Comparison of ENCODE assay signal across 8 mouse cellular contexts in genomic region chr19:34921652-34922602, GRCm38 (mm10). TPM values are rescaled to one million over a fixed set of nuclear protein-coding genes. Genes with fewer than 3 reads are reported as not detected.
A peak's percentile ranks its signal among the peaks of the same experiment; 100 is the strongest.
DNase-seq lines count a peak whose midpoint lies in the region; ATAC-seq and TF ChIP-seq lines count a peak whose summit lies in the region.

TSS of gene Kif20b (plus strand) at chr19:34922361.

- TF ChIP-seq CTCF in midbrain, postnatal 0 days (IDR thresholded peaks at IDR 0.05), result peak; percentile 40; the same call in 1 of the 2 replicates

- H3K4me1 ChIP-seq in embryonic facial prominence, embryonic 14.5 days (ENCODE audit: control insufficient read depth, insufficient read depth, low read length), result 0 out of 2 replicates have a peak, but pooled peaks cover 3% of the 10 kb centered on the region
- no peaks in the 10 kb centered on the region for H3K4me1 ChIP-seq in limb, embryonic 14.5 days (ENCODE audit: control insufficient read depth, insufficient read depth, low read length)
- H3K4me1 ChIP-seq in midbrain, postnatal 0 days (ENCODE audit: insufficient read depth, low read length), result no peaks in the 10 kb centered on the region

- under 1% methylated on average over 53 of the region's 57 CpGs for WGBS in embryonic facial prominence, embryonic 14.5 days
- under 1% methylated on average over 57 of the region's 57 CpGs for WGBS in limb, embryonic 14.5 days
- under 1% methylated on average over 57 of the region's 57 CpGs for WGBS in midbrain, postnatal 0 days

- H3K9ac ChIP-seq in embryonic facial prominence, embryonic 14.5 days (ENCODE audit: low read depth, low read length), result peak within 1 kb of the TSS; percentile 74
- peak within 1 kb of the TSS; percentile 64 for H3K9ac ChIP-seq in limb, embryonic 14.5 days (ENCODE audit: low read depth, low read length, severe bottlenecking)
- H3K9ac ChIP-seq in midbrain, postnatal 0 days (replicated peaks; ENCODE audit: low read length, poor library complexity, severe bottlenecking), result peak within 1 kb of the TSS; percentile 50

- H3K4me2 ChIP-seq in embryonic facial prominence, embryonic 14.5 days (ENCODE audit: low read depth, low read length), result peak within 1 kb of the TSS; percentile 70
- peak within 1 kb of the TSS; percentile 64 for H3K4me2 ChIP-seq in limb, embryonic 14.5 days (replicated peaks; ENCODE audit: low read depth, low read length, severe bottlenecking)
- H3K4me2 ChIP-seq in midbrain, postnatal 0 days (ENCODE audit: low read depth, low read length, poor library complexity, severe bottlenecking), result peak within 1 kb of the TSS; percentile 75

- H3K27ac ChIP-seq in embryonic facial prominence, embryonic 14.5 days (replicated peaks; ENCODE audit: low read depth, low read length), result peak within 1 kb of the TSS; percentile 69
- peak within 1 kb of the TSS; percentile 52; the same call in 1 of the 2 replicates for H3K27ac ChIP-seq in limb, embryonic 14.5 days (replicated peaks; ENCODE audit: low read depth, low read length)
- H3K27ac ChIP-seq in midbrain, postnatal 0 days (ENCODE audit: low read depth, low read length), result peak within 1 kb of the TSS; percentile 47; the same call in 1 of the 2 replicates

- 0 out of 2 replicates have a peak, but pooled peaks cover 6% of the 10 kb centered on the region for H3K36me3 ChIP-seq in embryonic facial prominence, embryonic 14.5 days (ENCODE audit: control insufficient read depth, insufficient read depth, low read length)
- H3K36me3 ChIP-seq in limb, embryonic 14.5 days (ENCODE audit: control insufficient read depth, insufficient read depth, low read length), result no peaks in the 10 kb centered on the region
- no peaks in the 10 kb centered on the region for H3K36me3 ChIP-seq in midbrain, postnatal 0 days (ENCODE audit: insufficient read depth, low read length)

- H3K27me3 ChIP-seq in embryonic facial prominence, embryonic 14.5 days (replicated peaks; ENCODE audit: control insufficient read depth, insufficient read depth, low read length), result no peaks in the 10 kb centered on the region
- H3K27me3 ChIP-seq in limb, embryonic 14.5 days (ENCODE audit: control insufficient read depth, insufficient read depth, low read length), result no peaks in the 10 kb centered on the region
- no peaks in the 10 kb centered on the region for H3K27me3 ChIP-seq in midbrain, postnatal 0 days (ENCODE audit: insufficient read depth, low read length)

- no peaks in the 10 kb centered on the region for H3K9me3 ChIP-seq in embryonic facial prominence, embryonic 14.5 days (ENCODE audit: control insufficient read depth, low read length)
- H3K9me3 ChIP-seq in limb, embryonic 14.5 days (ENCODE audit: control insufficient read depth, low read length), result no peaks in the 10 kb centered on the region
- no peaks in the 10 kb centered on the region for H3K9me3 ChIP-seq in midbrain, postnatal 0 days (ENCODE audit: low read length)

- peak within 1 kb of the TSS; percentile 87 for H3K4me3 ChIP-seq in embryonic facial prominence, embryonic 14.5 days (ENCODE audit: low read depth, low read length)
- peak within 1 kb of the TSS; percentile 84 for H3K4me3 ChIP-seq in limb, embryonic 14.5 days (replicated peaks; ENCODE audit: low read length)
- peak within 1 kb of the TSS; percentile 79 for H3K4me3 ChIP-seq in midbrain, postnatal 0 days (ENCODE audit: low read depth, low read length)

- 0 out of 2 replicates have a peak, but pooled peaks have one; percentile 3 for TF ChIP-seq POLR2A in limb, embryonic 14.5 days (IDR thresholded peaks at IDR 0.05; ENCODE audit: borderline replicate concordance, extremely low read depth, insufficient read depth, insufficient read length)

- ATAC-seq in embryonic facial prominence, embryonic 14.5 days (ENCODE audit: low read depth), result peak; percentile 95
- peak; percentile 96 for ATAC-seq in limb, embryonic 14.5 days (ENCODE audit: low FRiP score, low read depth)
- peak; percentile 94 for ATAC-seq in midbrain, postnatal 0 days (ENCODE audit: low FRiP score)

- peak; percentile 93 for DNase-seq in 3T3-L1 (ENCODE audit: low read depth, low spot score)
- DNase-seq in adrenal gland, postnatal 4 days (ENCODE audit: low spot score in 2 of 2), result peak; percentile 85 to 87
- peak; percentile 95 for DNase-seq in embryonic facial prominence, embryonic 14.5 days (ENCODE audit: low spot score)
- DNase-seq in heart, adult 8-10 months (ENCODE audit: low spot score), result peak; percentile 90
- DNase-seq in kidney, adult 9 months, result peak; percentile 92
- DNase-seq in limb, embryonic 14.5 days (ENCODE audit: low spot score), result peak; percentile 90
- DNase-seq in midbrain, postnatal 0 days (ENCODE audit: low spot score), result peak; percentile 90
- peak; percentile 90 to 92 for DNase-seq in spleen, postnatal 14 days (ENCODE audit: low spot score in 2 of 2)

RNA-seq across cellular contexts. Expression of gene Kif20b, which starts in this region (rescaled TPM):
- 10 to 100 TPM; 16.4 to 19.0 TPM for total RNA-seq in adrenal gland, postnatal 4 days (2021)
- polyA plus RNA-seq in embryonic facial prominence, embryonic 14.5 days (2014; fragmentation: Nextera tagmentation; extraction: Ambion mirVana), result 36.1 and 49.1 TPM in 2 replicates
- total RNA-seq in heart, adult 8-10 months (2022), result under 1 TPM; 0.30 to 0.87 (median 0.56) TPM
- polyA plus RNA-seq in limb, embryonic 14.5 days (2012; rRNA removed), result 14.3 and 28.1 TPM in 2 replicates
- 45.5 and 47.3 TPM in 2 replicates for polyA plus RNA-seq in limb, embryonic 14.5 days (2014; fragmentation: Nextera tagmentation; extraction: Ambion mirVana)
- total RNA-seq in midbrain, postnatal 0 days (2014; rRNA removed), result 0.94 and 11.3 TPM in 2 replicates
- polyA plus RNA-seq in midbrain, postnatal 0 days (2015; fragmentation: Nextera tagmentation; extraction: Ambion mirVana), result 3.4 and 3.9 TPM in 2 replicates

Comparison
In these comparisons a context has a peak if more than half of its experiments do, and no peak if none do; other contexts are left out.
1. Peak in every context shown above with its lines: DNase-seq, ATAC-seq, H3K4me3 ChIP-seq and H3K27ac ChIP-seq.
2. Peak in DNase-seq in heart, adult 8-10 months; RNA of the gene not detected or under 1 TPM.